Mouse (Mus musculus) lung, postnatal 25 days (tissue): ENCODE data around the gene St7l.

Source experiments
- DNase-seq: peaks from one replicate; pipeline ENCODE4 v3.0.0; 2022; ENCODE audit warnings: low spot score

The St7l gene

GRCm38 (mm10) chr3:104963331-104964276 is 99.8 kb downstream of the St7l start:
- DNase-seq: no peak

GRCm38 (mm10) chr3:104965070-104965855 is 101.5 kb downstream of the St7l start:
- no peak for DNase-seq

- DNase-seq: no peak
These were observed 102.3 kb downstream of the St7l start for GRCm38 (mm10) chr3:104965991-104966554.

- DNase-seq: peak; percentile 91
These were observed 103.9 kb downstream of the St7l start for GRCm38 (mm10) chr3:104967548-104968300.
